Mouse (Mus musculus) C2C12 (cell line): ENCODE measurements around the gene Il12b.

Experiments used
- CEBPB ChIP-seq: IDR thresholded peaks from one replicate; pipeline ENCODE4 v1.6.1; 2011; ENCODE audit warnings: low read depth, mild to moderate bottlenecking, control low read depth, moderate library complexity
- CTCF ChIP-seq: IDR thresholded peaks from one replicate; pipeline ENCODE4 v1.5.1; 2011; ENCODE audit not compliant: control insufficient read depth, insufficient read depth, insufficient read length
- FOSL1 ChIP-seq: IDR thresholded peaks from one replicate; pipeline ENCODE4 v1.8.0; 2011; ENCODE audit warnings: mild to moderate bottlenecking, low read length; ENCODE audit not compliant: poor library complexity, insufficient read depth, severe bottlenecking
- MAX ChIP-seq: IDR thresholded peaks from one replicate; pipeline ENCODE4 v1.6.1; 2011; ENCODE audit warnings: mild to moderate bottlenecking, control low read depth

DNA sequence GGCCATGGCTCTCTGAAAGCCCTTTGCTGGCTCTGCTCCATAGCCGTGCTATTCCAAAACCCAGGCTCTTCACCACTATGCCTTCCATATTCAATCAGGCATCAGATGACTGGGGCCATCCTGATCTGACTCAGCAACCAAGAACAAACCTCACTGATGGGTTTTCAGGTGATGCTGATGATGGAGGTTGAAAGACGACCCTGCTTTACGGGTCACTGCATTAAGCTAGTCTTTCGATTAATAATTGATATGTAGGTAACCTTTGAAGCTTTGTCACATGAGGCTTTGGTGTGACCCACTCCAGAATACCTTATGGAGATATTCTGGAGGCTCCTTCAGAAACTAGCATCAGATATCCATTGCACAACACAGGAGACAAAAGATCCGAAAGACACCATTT lies 6.6 kb downstream of the Il12b start:
- no peak for TF ChIP-seq CTCF
- TF ChIP-seq CEBPB = no peak
- TF ChIP-seq FOSL1 = no peak
- TF ChIP-seq MAX = no peak
